Mouse (Mus musculus): ENCODE measurements around the gene Tsen34. TPM values are rescaled to one million over a fixed set of nuclear protein-coding genes. Genes with fewer than 3 reads are reported as not detected.
A peak's percentile ranks its signal among the peaks of the same experiment; 100 is the strongest.

The Tsen34 gene
- 79.0 and 90.2 TPM in 2 replicates for total RNA-seq (2012; rRNA removed)

- in situ Hi-C loops (cut with MboI; ENCODE audit: low sequenced_read_pairs in 2 of 2, unreplicated experiment in 2 of 2): no loop called here
- Histone ChIP-seq H3K36me3 (ENCODE audit: control insufficient read depth, insufficient read depth, low read length, poor library complexity, severe bottlenecking) (peaks cover 3% of the 10 kb centered on the region; the same call in 1 of the 2 replicates), H3K4me3 (ENCODE audit: insufficient read depth in 1 of 2, low read depth in 1 of 2, low read length in 2 of 2, poor library complexity in 1 of 2, severe bottlenecking in 1 of 2) (peak within 1 kb of the TSS; percentile 86 to 93), H3K9ac (ENCODE audit: insufficient read depth, low read depth, low read length, poor library complexity, severe bottlenecking) (peak within 1 kb of the TSS; percentile 90), H3K4me1 (ENCODE audit: control insufficient read depth in 2 of 2, insufficient read depth in 2 of 2, low read length in 2 of 2, poor library complexity in 1 of 2) (0 out of 4 replicates have a peak, but pooled peaks cover 0 to 2% of the 10 kb centered on the region in 2 experiments), H3K9me3 (ENCODE audit: control insufficient read depth, insufficient read depth, low read depth, low read length) (no peaks in the 10 kb centered on the region), H3K27ac (ENCODE audit: insufficient read depth, low read depth, low read length, poor library complexity, severe bottlenecking) (peak within 1 kb of the TSS; percentile 89)
- no peak for TF ChIP-seq ZNF384 (IDR thresholded peaks at IDR 0.05; ENCODE audit: low read depth, low read length)
- no peak for TF ChIP-seq ZC3H11A (IDR thresholded peaks at IDR 0.05; ENCODE audit: borderline replicate concordance, low read depth, low read length)
- TF ChIP-seq HCFC1 (IDR thresholded peaks at IDR 0.05; ENCODE audit: borderline replicate concordance, insufficient read depth, low read length): no peak
- no peak; the same call in 1 of the 2 replicates for TF ChIP-seq CHD2 (IDR thresholded peaks at IDR 0.05; ENCODE audit: low read depth, low read length)
- no peak for TF ChIP-seq MAFK (IDR thresholded peaks at IDR 0.05; ENCODE audit: insufficient read depth, low read depth, low read length)
- DNase-seq (ENCODE audit: low read depth, low spot score): no peak
These were observed at the start of gene Tsen34 for GRCm38 (mm10) chr7:3692382-3692986. Gene Tsen34, plus strand, starts transcription at chr7:3692863.

- peaks cover 2 to 14% of the 10 kb centered on the region in 2 experiments; a peak in 2 of 4 replicates for H3K4me1 ChIP-seq (ENCODE audit: control insufficient read depth in 2 of 2, insufficient read depth in 2 of 2, low read length in 2 of 2, poor library complexity in 1 of 2)
- H3K27ac ChIP-seq (ENCODE audit: insufficient read depth, low read depth, low read length, poor library complexity, severe bottlenecking): no peak overlapping the region
- TF ChIP-seq CHD2 (IDR thresholded peaks at IDR 0.05; ENCODE audit: low read depth, low read length): no peak
- peaks cover 40% of the 10 kb centered on the region for H3K36me3 ChIP-seq (ENCODE audit: control insufficient read depth, insufficient read depth, low read length, poor library complexity, severe bottlenecking)
- H3K9ac ChIP-seq (ENCODE audit: insufficient read depth, low read depth, low read length, poor library complexity, severe bottlenecking): no peak overlapping the region
- no peaks in the 10 kb centered on the region for H3K9me3 ChIP-seq (ENCODE audit: control insufficient read depth, insufficient read depth, low read depth, low read length)
- no peak overlapping the region for H3K4me3 ChIP-seq (ENCODE audit: insufficient read depth in 1 of 2, low read depth in 1 of 2, low read length in 2 of 2, poor library complexity in 1 of 2, severe bottlenecking in 1 of 2)
- in situ Hi-C loops (cut with MboI; ENCODE audit: low sequenced_read_pairs in 2 of 2, unreplicated experiment in 2 of 2): no loop called here
- no peak for DNase-seq (ENCODE audit: low read depth, low spot score)
These were observed 49.3 kb upstream of the Tsen34 start for GRCm38 (mm10) chr7:3643412-3643811.

GRCm38 (mm10) chr7:3643843-3644242 lies 48.8 kb upstream of the Tsen34 start:
- H3K9ac ChIP-seq (ENCODE audit: insufficient read depth, low read depth, low read length, poor library complexity, severe bottlenecking): peak overlapping the region; percentile 55; the same call in 1 of the 2 replicates
- H3K27ac ChIP-seq (ENCODE audit: insufficient read depth, low read depth, low read length, poor library complexity, severe bottlenecking): no peak overlapping the region
- in situ Hi-C loops (cut with MboI; ENCODE audit: low sequenced_read_pairs in 2 of 2, unreplicated experiment in 2 of 2): no loop called here

GRCm38 (mm10) chr7:3644348-3644671 lies 48.4 kb upstream of the Tsen34 start:
- no peak for TF ChIP-seq ZNF384 (IDR thresholded peaks at IDR 0.05; ENCODE audit: low read depth, low read length)
- TF ChIP-seq HCFC1 (IDR thresholded peaks at IDR 0.05; ENCODE audit: borderline replicate concordance, insufficient read depth, low read length): no peak
- TF ChIP-seq ZC3H11A (IDR thresholded peaks at IDR 0.05; ENCODE audit: borderline replicate concordance, low read depth, low read length): no peak
- no peak for TF ChIP-seq CHD2 (IDR thresholded peaks at IDR 0.05; ENCODE audit: low read depth, low read length)
- no peak for TF ChIP-seq MAFK (IDR thresholded peaks at IDR 0.05; ENCODE audit: insufficient read depth, low read depth, low read length)
- Histone ChIP-seq H3K9me3 (ENCODE audit: control insufficient read depth, insufficient read depth, low read depth, low read length) (no peaks in the 10 kb centered on the region), H3K4me1 (ENCODE audit: control insufficient read depth in 2 of 2, insufficient read depth in 2 of 2, low read length in 2 of 2, poor library complexity in 1 of 2) (peaks cover 2 to 14% of the 10 kb centered on the region in 2 experiments; a peak in 2 of 4 replicates), H3K36me3 (ENCODE audit: control insufficient read depth, insufficient read depth, low read length, poor library complexity, severe bottlenecking) (peaks cover 32% of the 10 kb centered on the region), H3K9ac (ENCODE audit: insufficient read depth, low read depth, low read length, poor library complexity, severe bottlenecking) (peak overlapping the region; percentile 55), H3K4me3 (ENCODE audit: insufficient read depth in 1 of 2, low read depth in 1 of 2, low read length in 2 of 2, poor library complexity in 1 of 2, severe bottlenecking in 1 of 2) (peak overlapping the region; percentile 80 to 91), H3K27ac (ENCODE audit: insufficient read depth, low read depth, low read length, poor library complexity, severe bottlenecking) (no peak overlapping the region)
- no peak for DNase-seq (ENCODE audit: low read depth, low spot score)
- in situ Hi-C loops (cut with MboI; ENCODE audit: low sequenced_read_pairs in 2 of 2, unreplicated experiment in 2 of 2): no loop called here

More at GRCm38 (mm10) chr7:3643843-3644242, 48.8 kb upstream of the Tsen34 start:
- TF ChIP-seq ZC3H11A (IDR thresholded peaks at IDR 0.05; ENCODE audit: borderline replicate concordance, low read depth, low read length): no peak
- no peak for TF ChIP-seq ZNF384 (IDR thresholded peaks at IDR 0.05; ENCODE audit: low read depth, low read length)
- no peak for TF ChIP-seq CHD2 (IDR thresholded peaks at IDR 0.05; ENCODE audit: low read depth, low read length)
- TF ChIP-seq HCFC1 (IDR thresholded peaks at IDR 0.05; ENCODE audit: borderline replicate concordance, insufficient read depth, low read length): no peak
- no peak for TF ChIP-seq MAFK (IDR thresholded peaks at IDR 0.05; ENCODE audit: insufficient read depth, low read depth, low read length)
- H3K9me3 ChIP-seq (ENCODE audit: control insufficient read depth, insufficient read depth, low read depth, low read length): no peaks in the 10 kb centered on the region
- DNase-seq (ENCODE audit: low read depth, low spot score): no peak
- peaks cover 36% of the 10 kb centered on the region for H3K36me3 ChIP-seq (ENCODE audit: control insufficient read depth, insufficient read depth, low read length, poor library complexity, severe bottlenecking)
- peak overlapping the region; percentile 80 to 91 for H3K4me3 ChIP-seq (ENCODE audit: insufficient read depth in 1 of 2, low read depth in 1 of 2, low read length in 2 of 2, poor library complexity in 1 of 2, severe bottlenecking in 1 of 2)
- peaks cover 2 to 14% of the 10 kb centered on the region in 2 experiments; a peak in 2 of 4 replicates for H3K4me1 ChIP-seq (ENCODE audit: control insufficient read depth in 2 of 2, insufficient read depth in 2 of 2, low read length in 2 of 2, poor library complexity in 1 of 2)

Data from ES-E14 (cell line).